Mouse (Mus musculus) heart, adult 2 months (tissue): ENCODE measurements around the gene Crot.

Experiments
- CTCF ChIP-seq: fragments of 200-600 bp; IDR thresholded peaks from 2 replicates; pipeline ENCODE4 v1.8.1; 2022; ENCODE audit warnings: antibody characterized with exemption, mild to moderate bottlenecking, moderate library complexity
- EP300 ChIP-seq: fragments of 200-500 bp; IDR thresholded peaks from 2 replicates; pipeline ENCODE4 v1.6.1; 2011; ENCODE audit warnings: low read depth, low read length, control low read depth; ENCODE audit not compliant: insufficient read depth
- POLR2A ChIP-seq: fragments of 200-500 bp; IDR thresholded peaks from 2 replicates; pipeline ENCODE4 v1.6.1; 2011; ENCODE audit warnings: mild to moderate bottlenecking, low read depth, low read length, control low read depth; ENCODE audit not compliant: insufficient read depth

DNA sequence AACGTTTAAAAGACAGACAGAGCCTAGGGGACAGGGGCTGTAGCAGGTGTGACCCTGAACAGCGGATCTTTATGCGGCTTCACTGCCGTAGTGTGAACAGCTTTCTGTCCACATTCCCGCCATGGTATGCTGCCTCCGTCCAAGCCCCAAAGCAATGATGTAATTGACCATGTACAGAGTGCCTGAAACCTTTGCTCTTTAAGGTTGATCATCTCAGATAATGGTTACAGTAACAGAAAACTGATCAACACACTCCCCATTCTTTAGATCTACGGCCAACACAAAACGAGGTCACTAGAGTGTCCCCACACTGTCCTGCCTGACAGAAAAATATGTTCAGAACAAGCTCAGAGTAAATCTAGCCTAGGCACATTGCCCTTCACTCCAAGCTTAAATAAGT, 48.8 kb upstream of the Crot start:
- TF ChIP-seq POLR2A (no peak), CTCF (no peak), EP300 (no peak)
